Mouse (Mus musculus): ENCODE measurements at regions not wholly inside any gene's neighbourhood (a gene's known extent, or its start where the extent isn't known, plus 50 kb on each side); places are given as distances from the start of the nearest gene placed in this dataset.
A peak's percentile ranks its signal among the peaks of the same experiment; 100 is the strongest.
"Not testable (repeated sequence)": the region's sequence is repeated elsewhere in the genome, so short reads cannot be mapped to it uniquely, and the experiment has no call there.

DNA sequence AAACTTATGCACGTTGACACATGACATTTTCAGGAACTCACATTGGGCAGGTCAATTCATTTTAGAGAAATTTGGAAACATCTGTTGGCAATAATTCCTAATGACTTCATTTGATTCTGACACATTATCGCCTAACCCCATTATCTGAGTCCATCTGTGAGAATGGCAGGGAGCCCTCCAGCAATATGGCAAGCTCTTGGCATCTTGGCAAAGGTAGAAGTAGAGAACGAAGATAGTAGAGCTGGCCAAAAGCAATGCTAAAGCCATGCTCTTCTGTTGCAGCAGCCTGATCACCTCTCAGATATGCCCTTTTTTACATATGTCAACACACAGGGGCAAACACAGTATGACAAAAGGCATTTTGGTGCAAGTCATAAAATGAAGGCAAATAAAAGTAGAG, 536.4 kb upstream of the Ins1 start:
- peak; percentile 7 to 8 for DNase-seq

DNA sequence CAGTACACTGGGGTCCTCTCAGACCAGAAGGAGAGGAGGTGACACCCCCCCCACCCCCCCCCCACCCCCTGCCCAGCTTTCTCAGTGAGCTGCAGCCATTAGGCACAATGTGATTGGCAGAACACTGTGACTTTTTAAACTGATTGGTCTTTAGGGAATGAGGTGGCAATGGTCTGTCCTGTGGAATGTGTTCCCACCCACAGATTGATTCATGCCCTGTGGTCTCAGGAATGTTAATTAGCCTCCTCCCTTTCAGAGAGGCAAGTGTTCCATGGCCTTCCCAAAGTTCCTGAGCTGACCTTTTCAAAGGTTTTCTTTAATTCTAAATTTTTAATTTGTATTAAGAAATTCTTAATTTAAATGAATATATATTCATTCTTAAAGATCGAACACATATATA, 524.0 kb upstream of the Ins1 start:
- no peak for DNase-seq

DNA sequence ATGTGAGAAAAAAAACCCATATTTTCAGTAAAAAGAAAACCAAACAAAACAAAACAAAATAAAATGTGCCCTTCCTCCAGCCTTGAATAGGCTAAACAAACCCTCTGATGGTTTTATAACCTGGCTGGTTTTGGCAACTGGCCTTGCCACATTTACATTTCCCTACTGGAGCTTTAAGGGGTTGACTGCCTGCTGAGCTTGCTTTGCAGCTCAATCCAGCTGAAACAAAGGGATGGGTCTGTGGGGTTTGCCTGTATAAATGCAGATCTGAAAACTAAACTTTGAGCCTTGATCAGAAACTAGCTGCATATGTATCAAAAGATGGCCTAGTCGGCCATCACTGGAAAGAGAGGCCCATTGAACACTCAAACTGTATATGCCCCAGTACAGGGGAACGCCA, 523.1 kb upstream of the Ins1 start:
- DNase-seq: no peak

DNA sequence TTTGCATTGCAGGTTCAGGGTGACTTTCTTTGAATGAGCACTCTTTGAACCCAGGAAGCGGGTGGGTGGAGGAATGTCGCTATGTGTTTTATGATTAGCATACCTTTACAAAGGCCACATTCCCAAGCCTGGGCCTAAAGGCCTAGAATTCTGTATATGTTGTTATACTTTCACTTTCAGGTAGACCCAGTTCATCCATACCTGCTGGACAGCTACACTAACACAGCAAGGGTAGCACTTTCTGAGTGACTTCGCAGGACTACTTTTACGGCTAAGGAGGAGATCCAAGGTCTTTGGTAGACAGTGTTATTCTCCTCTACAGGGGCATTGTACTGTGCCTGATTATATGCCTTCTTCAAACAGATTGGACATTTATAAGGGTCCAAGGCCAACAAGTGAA, 521.9 kb upstream of the Ins1 start:
- not testable (repeated sequence) for DNase-seq

DNA sequence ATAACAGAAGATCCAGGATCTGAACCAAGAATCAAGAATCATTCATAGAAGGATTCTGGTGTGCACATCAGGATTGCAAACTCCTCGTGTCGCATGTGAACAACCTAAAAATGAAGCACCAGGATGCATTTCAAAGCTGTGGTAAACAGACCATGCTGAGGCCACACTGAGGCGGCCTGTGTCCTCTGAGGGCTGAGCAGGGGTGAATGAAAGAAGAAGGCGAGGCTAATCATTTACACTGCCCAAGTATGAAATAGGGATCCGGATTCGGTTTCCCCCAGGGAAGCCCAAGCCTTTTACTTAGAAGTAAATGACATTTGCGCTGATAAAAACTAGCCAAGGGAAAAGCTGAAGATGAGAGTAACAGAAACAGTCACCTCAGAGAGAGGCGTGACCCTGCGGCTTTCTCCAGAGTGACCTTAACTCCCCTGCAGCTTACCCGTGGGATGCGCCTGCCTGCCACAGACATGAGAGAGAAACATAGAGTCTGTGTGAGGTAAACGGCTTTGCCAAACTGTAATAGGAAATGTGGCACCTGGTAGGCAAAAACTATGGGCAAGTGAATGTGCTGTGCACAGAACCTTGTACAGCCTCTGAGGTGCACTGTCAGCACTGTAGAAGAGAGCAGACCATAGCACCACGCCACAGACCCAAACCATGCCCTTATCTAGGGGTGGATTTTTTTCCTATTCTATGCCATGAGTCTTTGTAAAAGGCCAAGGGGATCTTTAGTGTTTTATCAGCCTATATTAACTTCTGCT, 490.1 kb upstream of the Ins1 start:
- no peak for DNase-seq
